Mouse (Mus musculus): ENCODE results near the gene Mcrip1. TPM values are rescaled to one million over a fixed set of nuclear protein-coding genes. Genes with fewer than 3 reads are reported as not detected.

Gene Mcrip1
- polyA plus RNA-seq, 1 experiment from 2014 or later: 171 TPM

DNA sequence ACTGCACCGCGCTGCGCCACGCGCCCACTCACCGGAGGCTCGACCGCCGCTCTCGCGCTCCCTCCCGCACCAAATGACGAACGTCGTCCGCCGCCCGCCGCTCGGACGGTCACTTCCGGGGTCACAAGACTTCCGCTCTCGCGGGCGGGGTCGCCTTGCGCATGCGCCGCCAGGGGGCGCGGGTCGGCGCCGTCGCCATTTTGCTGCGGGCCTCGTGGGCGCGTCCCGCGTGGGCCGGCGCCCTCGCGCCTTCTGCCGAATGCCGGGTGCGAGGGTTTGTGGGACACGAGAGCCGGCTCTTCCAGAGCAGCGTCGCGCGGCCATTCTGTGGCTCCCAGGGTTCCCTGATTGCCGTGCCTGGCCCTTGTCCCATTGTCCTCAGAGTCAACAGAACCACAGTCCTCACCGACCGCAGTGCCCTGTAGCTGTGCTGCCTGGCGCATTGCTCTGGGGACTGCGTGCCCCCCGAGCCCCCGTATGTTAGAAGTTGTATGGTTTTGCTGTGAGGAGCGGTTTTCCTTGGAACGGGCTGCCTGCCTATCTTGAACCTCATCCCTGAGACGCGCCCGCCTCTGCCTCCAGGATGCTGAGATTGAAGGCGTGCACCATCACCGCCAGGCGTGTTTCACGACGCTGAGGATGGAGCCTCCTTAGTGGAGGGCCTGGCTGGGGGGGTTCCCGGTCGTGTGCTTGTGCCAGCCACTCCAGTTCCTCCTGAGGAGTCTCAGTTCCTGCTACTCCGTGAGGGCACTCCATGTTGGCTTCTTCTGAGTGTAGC is 32.2 kb upstream of the Mcrip1 start, which contains the start of gene Arhgdia:
Arhgdia (minus strand) TSS at position 135 of the 778 bp plus-strand sequence.
- Histone ChIP-seq H3K9ac (ENCODE audit: low read length) (peak within 1 kb of the TSS; percentile 98), H3K27me3 (ENCODE audit: control insufficient read depth, insufficient read depth, low read length) (no peaks in the 10 kb centered on the region), H3K4me1 (ENCODE audit: control insufficient read depth, insufficient read depth, low read length) (peaks cover 22% of the 10 kb centered on the region), H3K27ac (ENCODE audit: low read length) (peak within 1 kb of the TSS; percentile 94), H3K36me3 (ENCODE audit: control insufficient read depth, insufficient read depth, low read length) (peaks cover 36% of the 10 kb centered on the region), H3K4me2 (ENCODE audit: low read depth, low read length) (peak within 1 kb of the TSS; percentile 96), H3K4me3 (replicated peaks; ENCODE audit: low read length) (peak within 1 kb of the TSS; percentile 94), H3K9me3 (replicated peaks; ENCODE audit: control insufficient read depth, low read length) (0 out of 2 replicates have a peak, but pooled peaks cover 5% of the 10 kb centered on the region)
- WGBS: 3% methylated on average over 72 of the region's 75 CpGs
- peak; percentile 61 for ATAC-seq (ENCODE audit: insufficient read depth, low FRiP score)

DNA sequence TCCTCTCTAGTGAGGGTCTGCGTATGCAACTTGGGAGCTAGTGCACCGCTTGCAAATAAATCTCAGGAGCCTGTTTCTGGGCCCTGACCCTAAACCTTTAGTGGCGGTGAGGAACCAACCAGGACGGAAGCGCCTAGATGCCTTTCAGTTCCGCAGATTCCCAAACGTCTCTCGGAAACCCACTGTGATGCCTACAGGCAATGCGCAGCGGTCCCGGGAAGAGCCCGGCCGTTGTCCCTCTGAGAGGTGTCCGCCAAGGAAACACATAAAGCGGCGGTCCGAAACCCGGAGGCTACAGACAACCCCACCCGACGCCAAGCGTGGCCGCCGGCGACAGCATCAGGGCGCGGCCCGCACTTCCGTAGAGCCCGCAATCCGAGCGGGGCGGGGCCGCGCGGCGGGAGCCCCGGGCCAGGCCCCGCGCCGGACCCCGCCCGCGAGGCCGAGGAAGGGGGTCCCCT is 31.4 kb upstream of the Mcrip1 start:
- WGBS: under 1% methylated on average over 29 of the region's 44 CpGs
- Histone ChIP-seq H3K9ac (ENCODE audit: low read length) (peak overlapping the region; percentile 98), H3K27ac (ENCODE audit: low read length) (peak overlapping the region; percentile 94), H3K27me3 (ENCODE audit: control insufficient read depth, insufficient read depth, low read length) (no peaks in the 10 kb centered on the region), H3K4me3 (replicated peaks; ENCODE audit: low read length) (peak overlapping the region; percentile 94), H3K4me2 (ENCODE audit: low read depth, low read length) (peak overlapping the region; percentile 87), H3K9me3 (replicated peaks; ENCODE audit: control insufficient read depth, low read length) (0 out of 2 replicates have a peak, but pooled peaks cover 5% of the 10 kb centered on the region), H3K4me1 (ENCODE audit: control insufficient read depth, insufficient read depth, low read length) (peaks cover 22% of the 10 kb centered on the region), H3K36me3 (ENCODE audit: control insufficient read depth, insufficient read depth, low read length) (peaks cover 31% of the 10 kb centered on the region)
- peak; percentile 54; the same call in 1 of the 2 replicates for ATAC-seq (ENCODE audit: insufficient read depth, low FRiP score)

DNA sequence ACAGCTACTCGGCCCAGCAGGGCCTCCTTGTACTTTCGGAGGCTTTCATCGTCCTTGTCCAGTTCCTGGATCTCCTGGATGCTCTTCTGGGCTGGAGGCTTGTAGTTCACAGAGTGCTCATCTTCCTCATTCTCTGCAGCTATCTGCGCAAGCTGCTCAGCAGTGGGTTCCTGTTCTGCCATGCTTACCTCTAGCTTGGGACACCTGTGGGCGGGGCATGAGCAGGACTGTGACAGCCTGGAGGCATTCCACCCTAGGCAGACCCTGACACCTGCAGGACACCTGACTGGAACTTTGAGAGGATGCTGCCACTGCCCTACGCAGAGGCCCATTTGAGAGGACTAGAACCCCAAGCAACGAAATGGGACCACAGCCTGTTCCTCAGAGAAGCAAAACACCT is 30.7 kb upstream of the Mcrip1 start:
- 51% methylated on average over 7 of the region's 7 CpGs for WGBS

DNA sequence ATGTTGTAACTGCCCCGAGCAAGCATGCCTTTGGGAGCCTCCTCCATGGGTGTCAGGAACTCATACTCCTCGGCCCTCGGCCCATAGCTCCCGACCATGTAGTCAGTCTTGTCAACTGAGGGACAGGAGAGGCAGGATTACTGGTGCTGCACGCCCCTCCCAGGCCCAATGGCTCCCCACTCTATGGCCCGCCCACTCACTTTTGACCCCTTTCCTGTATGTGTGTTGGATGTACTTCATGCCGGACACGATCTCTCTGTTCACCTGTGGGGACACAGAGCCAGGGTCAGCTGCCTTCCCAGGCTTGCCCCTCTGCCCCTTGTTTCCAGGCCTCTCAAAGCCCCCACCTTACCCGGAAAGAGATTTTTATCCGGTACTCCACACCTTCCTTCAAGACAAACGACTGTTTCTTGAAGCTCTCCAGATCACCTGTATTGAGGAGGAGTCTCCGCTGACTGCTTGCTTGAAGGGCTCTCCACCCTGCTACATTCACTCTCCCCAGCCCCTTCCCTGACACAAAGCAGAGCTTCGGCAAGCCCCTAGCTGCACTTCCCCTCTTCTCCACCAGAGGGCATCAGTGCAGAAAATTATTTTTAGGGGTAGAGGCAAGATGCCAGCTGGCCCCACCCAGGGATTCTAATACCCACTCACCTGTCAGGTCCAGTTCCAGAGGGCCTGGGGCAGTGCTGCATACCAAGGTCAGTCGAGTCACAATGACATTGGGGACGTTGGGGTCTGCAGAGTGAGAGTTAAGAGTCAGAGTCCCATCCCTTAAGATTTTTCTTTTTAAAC is 30.0 kb upstream of the Mcrip1 start:
- Histone ChIP-seq H3K27ac (ENCODE audit: low read length) (peak overlapping the region; percentile 14; the same call in 1 of the 2 replicates), H3K4me2 (ENCODE audit: low read depth, low read length) (peak overlapping the region; percentile 87), H3K36me3 (ENCODE audit: control insufficient read depth, insufficient read depth, low read length) (peaks cover 26% of the 10 kb centered on the region), H3K27me3 (ENCODE audit: control insufficient read depth, insufficient read depth, low read length) (no peaks in the 10 kb centered on the region), H3K9me3 (replicated peaks; ENCODE audit: control insufficient read depth, low read length) (0 out of 2 replicates have a peak, but pooled peaks cover 5% of the 10 kb centered on the region), H3K4me1 (ENCODE audit: control insufficient read depth, insufficient read depth, low read length) (peaks cover 24% of the 10 kb centered on the region), H3K9ac (ENCODE audit: low read length) (peak overlapping the region; percentile 98), H3K4me3 (replicated peaks; ENCODE audit: low read length) (peak overlapping the region; percentile 94)
- WGBS: 53% methylated on average over 15 of the region's 15 CpGs
- ATAC-seq (ENCODE audit: insufficient read depth, low FRiP score): no peak

More for the DNA sequence above, 30.7 kb upstream of the Mcrip1 start:
- Histone ChIP-seq H3K4me1 (ENCODE audit: control insufficient read depth, insufficient read depth, low read length) (peaks cover 22% of the 10 kb centered on the region), H3K9me3 (replicated peaks; ENCODE audit: control insufficient read depth, low read length) (0 out of 2 replicates have a peak, but pooled peaks cover 5% of the 10 kb centered on the region), H3K9ac (ENCODE audit: low read length) (peak overlapping the region; percentile 98), H3K36me3 (ENCODE audit: control insufficient read depth, insufficient read depth, low read length) (peaks cover 26% of the 10 kb centered on the region), H3K27me3 (ENCODE audit: control insufficient read depth, insufficient read depth, low read length) (no peaks in the 10 kb centered on the region), H3K27ac (ENCODE audit: low read length) (peak overlapping the region; percentile 94), H3K4me3 (replicated peaks; ENCODE audit: low read length) (peak overlapping the region; percentile 94), H3K4me2 (ENCODE audit: low read depth, low read length) (peak overlapping the region; percentile 87)
- no peak for ATAC-seq (ENCODE audit: insufficient read depth, low FRiP score)

DNA sequence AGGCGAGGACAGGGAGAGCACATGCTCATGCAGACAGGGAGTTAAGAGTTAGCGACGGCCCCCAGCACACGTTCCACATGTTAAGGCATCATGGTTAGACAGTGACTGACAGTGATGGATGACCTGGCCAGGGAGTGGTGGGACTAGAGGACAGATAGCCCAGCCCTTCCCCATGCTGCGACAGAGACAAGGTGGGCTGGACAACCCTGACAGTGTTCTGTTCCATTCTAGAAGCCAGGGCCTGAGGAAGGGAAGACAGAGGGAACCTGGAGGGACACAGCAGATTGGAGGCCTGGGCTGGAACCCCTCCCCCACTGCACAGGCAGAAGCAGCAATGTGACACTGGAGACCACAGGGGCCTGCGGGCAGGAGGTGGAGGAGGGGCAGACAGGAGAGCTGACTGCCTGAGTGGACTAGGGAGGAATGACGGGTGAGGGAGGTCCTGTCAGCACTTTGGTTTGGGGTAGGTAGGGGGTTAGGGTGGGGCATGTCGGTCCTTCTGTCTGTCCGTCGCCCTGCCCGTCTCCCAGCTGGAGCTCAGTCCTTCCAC is 29.2 kb upstream of the Mcrip1 start:
- Histone ChIP-seq H3K27ac (ENCODE audit: low read length) (no peak overlapping the region), H3K9ac (ENCODE audit: low read length) (no peak overlapping the region; the same call in 1 of the 2 replicates), H3K9me3 (replicated peaks; ENCODE audit: control insufficient read depth, low read length) (0 out of 2 replicates have a peak, but pooled peaks cover under 1% of the 10 kb centered on the region), H3K36me3 (ENCODE audit: control insufficient read depth, insufficient read depth, low read length) (peaks cover 22% of the 10 kb centered on the region), H3K4me1 (ENCODE audit: control insufficient read depth, insufficient read depth, low read length) (peaks cover 28% of the 10 kb centered on the region), H3K4me3 (replicated peaks; ENCODE audit: low read length) (no peak overlapping the region), H3K27me3 (ENCODE audit: control insufficient read depth, insufficient read depth, low read length) (no peaks in the 10 kb centered on the region), H3K4me2 (ENCODE audit: low read depth, low read length) (no peak overlapping the region)
- 77% methylated on average over 11 of the region's 11 CpGs for WGBS
- ATAC-seq (ENCODE audit: insufficient read depth, low FRiP score): no peak

DNA sequence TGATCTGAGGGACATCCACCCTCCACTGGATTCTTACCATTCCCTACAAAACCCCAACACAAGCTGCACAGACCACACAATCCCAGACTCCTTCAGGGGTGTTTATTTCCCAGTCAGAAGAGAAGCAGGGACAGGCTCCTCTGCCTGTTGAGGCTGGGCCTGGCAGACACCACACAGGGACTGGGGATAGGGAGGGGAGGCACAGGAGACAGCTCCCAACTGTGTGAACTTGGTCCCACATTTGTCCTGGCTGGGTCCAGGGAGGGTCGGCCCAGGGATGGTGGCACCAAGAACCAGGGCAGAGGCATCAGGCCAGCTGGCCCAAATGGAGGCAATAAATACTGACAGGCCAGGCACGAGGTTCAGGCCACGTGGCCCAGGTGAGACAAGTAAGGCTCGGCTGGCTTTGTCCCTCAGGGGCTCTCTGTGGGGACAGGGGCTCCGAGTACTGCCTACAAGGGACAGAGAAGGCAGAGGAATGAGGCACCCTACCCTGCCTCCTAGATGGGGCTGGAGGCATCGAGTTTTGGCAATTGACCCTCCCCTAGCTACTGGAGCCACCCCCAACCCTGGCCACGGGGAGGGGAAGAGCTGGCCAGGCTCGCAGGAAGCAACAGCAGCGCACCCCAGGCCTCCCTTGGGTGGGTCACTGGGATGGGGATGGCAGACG is 28.6 kb upstream of the Mcrip1 start:
- Histone ChIP-seq H3K9ac (ENCODE audit: low read length) (no peak overlapping the region; the same call in 1 of the 2 replicates), H3K4me2 (ENCODE audit: low read depth, low read length) (no peak overlapping the region), H3K27ac (ENCODE audit: low read length) (no peak overlapping the region), H3K4me3 (replicated peaks; ENCODE audit: low read length) (no peak overlapping the region), H3K4me1 (ENCODE audit: control insufficient read depth, insufficient read depth, low read length) (peaks cover 28% of the 10 kb centered on the region), H3K36me3 (ENCODE audit: control insufficient read depth, insufficient read depth, low read length) (peaks cover 21% of the 10 kb centered on the region), H3K27me3 (ENCODE audit: control insufficient read depth, insufficient read depth, low read length) (no peaks in the 10 kb centered on the region), H3K9me3 (replicated peaks; ENCODE audit: control insufficient read depth, low read length) (no peaks in the 10 kb centered on the region)
- ATAC-seq (ENCODE audit: insufficient read depth, low FRiP score): no peak
- 78% methylated on average over 10 of the region's 10 CpGs for WGBS

DNA sequence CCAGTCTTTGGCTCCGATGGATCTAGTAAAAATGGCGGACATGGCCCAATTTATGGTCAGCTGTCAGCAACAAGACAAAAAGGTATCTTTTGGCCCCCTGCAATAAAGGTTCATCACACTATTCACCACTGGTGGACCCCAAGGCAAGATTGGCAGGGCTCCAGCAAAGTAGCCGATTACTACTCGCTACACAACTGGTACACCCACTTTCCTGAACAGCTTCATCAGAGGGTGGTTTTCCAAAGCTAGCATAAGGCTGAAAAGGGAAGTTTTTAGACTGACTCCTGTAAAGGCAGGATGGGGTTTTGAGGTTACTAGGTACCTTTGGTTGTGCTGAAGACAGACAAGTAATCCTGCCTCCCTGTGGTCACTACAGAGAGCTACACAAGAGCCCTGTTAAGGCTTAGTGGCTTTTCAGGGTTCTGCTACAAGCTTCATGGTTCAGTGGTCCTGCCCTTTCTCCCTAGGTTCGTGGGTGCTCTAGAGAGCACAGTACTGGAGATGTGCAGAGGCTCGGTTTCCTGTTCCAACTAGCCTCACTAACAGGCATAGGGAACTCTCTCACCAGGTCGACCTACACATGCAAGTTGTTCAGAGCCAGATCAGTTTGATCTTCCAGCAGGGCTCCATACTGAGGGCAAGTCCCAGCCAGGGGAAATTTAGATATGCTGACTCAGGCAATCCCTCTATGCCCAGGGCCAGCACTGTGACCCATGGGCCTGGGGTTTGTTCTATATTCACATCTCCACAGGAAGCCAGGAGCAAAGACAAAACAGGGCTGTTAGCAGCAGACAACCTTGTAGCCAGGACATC is 27.9 kb upstream of the Mcrip1 start:
- H3K4me3 ChIP-seq (replicated peaks; ENCODE audit: low read length): no peak overlapping the region
- no peak overlapping the region; the same call in 1 of the 2 replicates for H3K9ac ChIP-seq (ENCODE audit: low read length)

More for the DNA sequence above, 27.9 kb upstream of the Mcrip1 start:
- Histone ChIP-seq H3K4me1 (ENCODE audit: control insufficient read depth, insufficient read depth, low read length) (peaks cover 28% of the 10 kb centered on the region), H3K4me2 (ENCODE audit: low read depth, low read length) (no peak overlapping the region), H3K9me3 (replicated peaks; ENCODE audit: control insufficient read depth, low read length) (no peaks in the 10 kb centered on the region), H3K27ac (ENCODE audit: low read length) (no peak overlapping the region), H3K27me3 (ENCODE audit: control insufficient read depth, insufficient read depth, low read length) (no peaks in the 10 kb centered on the region), H3K36me3 (ENCODE audit: control insufficient read depth, insufficient read depth, low read length) (peaks cover 21% of the 10 kb centered on the region)
- no peak for ATAC-seq (ENCODE audit: insufficient read depth, low FRiP score)
- WGBS: 83% methylated on average over 7 of the region's 7 CpGs
